Mouse (Mus musculus) layer of hippocampus, adult 8-10 months (tissue): Measurements from ENCODE around the gene Nlrp3. TPM values are rescaled to one million over a fixed set of nuclear protein-coding genes. Genes with fewer than 3 reads are reported as not detected.

Source experiments
- DNase-seq, 2 experiments: peaks; one replicate each; pipeline ENCODE4 v3.0.0; 2022; ENCODE audit warnings: low spot score in 2 of 2
- total RNA-seq, 4 experiments: library from RNA; stranded (reverse); gene quantifications; 2 replicates each; pipeline ENCODE4 v1.2.4; 2022

The Nlrp3 gene
- total RNA-seq, result 1 to 10 TPM in 3 of 4 experiments, under 1 TPM in 1; 0.98 to 5.6 (median 2.3) TPM

GRCm38 (mm10) chr11:59541324-59541723 lies at the start of gene Nlrp3:
Nlrp3 (plus strand) TSS chr11:59541568.
- no peak for DNase-seq

DNA sequence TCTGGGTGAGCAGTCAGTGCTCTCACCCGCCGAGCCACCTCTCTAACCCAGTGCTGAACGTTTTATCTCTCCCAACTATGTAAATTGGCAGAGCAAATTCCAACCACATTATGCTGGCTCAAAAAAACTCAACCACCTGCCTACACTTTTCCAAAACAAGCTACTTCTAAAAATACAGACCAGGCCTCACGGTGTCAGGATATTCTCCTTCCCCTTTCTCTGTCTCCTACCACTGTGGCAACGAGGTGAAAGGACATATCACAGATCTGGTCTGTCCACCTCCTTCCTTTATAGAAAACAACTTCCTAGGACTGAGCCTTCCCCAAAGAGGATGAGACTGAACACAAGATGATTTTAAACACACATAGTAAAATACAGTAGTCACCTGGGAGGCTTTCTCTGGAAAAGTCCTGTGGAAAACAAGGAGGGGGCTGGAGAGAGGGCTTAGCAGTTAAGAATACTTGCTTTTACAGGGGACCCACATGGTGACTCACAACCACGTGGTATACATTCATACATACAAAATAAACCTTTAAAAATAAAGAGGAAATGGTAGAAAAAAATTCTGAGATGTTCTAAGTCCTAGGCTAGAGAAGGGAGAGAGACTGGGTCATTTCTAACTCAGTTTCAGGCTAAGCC lies 44.6 kb upstream of the Nlrp3 start:
- no peak for DNase-seq

GRCm38 (mm10) chr11:59497747-59498146 lies 43.6 kb upstream of the Nlrp3 start:
- DNase-seq, result no peak

GRCm38 (mm10) chr11:59501978-59502700 lies 39.2 kb upstream of the Nlrp3 start:
- no peak for DNase-seq

DNA sequence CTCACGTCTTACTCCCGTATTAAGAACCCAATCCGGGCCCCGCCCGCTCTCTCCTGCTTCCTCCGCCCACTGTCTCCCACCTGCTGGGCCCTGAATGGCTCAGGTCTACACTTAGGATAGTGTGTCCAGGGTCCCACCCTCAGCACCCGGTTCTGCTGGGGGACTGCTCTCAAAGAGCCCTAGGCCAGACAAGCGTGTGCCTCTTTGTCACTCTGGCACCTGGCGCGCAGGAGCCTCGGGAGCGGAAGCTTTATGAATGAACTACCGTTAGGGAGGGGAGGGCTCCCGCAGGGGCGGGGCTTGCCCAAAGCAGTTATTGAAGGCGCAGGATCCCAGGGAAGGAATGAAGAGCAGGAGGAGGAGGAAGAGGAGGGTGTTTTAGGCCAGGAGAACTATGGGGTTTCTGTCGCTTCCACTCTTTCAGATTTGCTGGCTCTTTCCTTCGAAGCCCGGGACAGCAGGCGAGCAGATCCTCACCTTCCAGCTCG lies 36.0 kb upstream of the Nlrp3 start:
- peak; percentile 39 to 44 for DNase-seq

GRCm38 (mm10) chr11:59505839-59506712 lies 35.3 kb upstream of the Nlrp3 start:
- peak; percentile 51 to 56 for DNase-seq

DNA sequence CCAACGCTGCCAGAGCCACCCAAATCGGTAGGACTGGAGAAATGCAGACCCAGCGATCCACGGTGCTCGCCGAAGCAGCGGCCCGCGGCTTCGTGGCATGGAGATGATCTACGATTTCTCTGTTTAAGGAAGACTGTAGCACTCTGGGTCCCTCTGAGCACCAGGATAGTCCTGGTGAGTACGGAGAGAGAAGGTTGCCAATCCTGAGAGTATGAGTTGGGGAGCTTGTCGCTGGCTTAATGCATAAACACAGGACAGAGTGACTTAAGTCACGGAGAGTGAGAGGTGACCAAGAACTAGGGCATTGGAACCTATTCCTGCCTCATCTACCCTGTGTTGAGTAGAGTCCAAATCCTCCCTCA lies 34.7 kb upstream of the Nlrp3 start:
- DNase-seq, result no peak

GRCm38 (mm10) chr11:59511558-59511957 lies 29.8 kb upstream of the Nlrp3 start:
- DNase-seq, result no peak

DNA sequence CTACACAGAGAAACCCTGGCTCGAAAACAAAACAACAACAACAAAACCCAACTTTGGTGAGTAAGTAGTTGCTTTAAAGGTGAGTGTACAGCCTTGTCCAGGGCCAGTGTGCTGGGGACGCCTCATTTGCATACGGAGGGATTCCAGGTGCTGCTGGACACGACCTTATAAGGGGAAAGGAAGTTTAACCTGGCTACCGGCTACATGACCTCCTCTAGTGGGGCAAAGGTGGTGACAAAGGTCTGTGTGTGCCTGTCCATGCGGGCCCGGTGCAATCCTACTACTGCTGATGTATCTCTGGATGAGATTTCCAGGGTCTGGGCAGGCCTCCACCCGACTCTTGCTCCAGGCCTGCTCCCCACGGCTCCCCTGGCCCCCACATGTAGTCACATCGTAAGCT lies 28.6 kb upstream of the Nlrp3 start:
- no peak for DNase-seq

DNA sequence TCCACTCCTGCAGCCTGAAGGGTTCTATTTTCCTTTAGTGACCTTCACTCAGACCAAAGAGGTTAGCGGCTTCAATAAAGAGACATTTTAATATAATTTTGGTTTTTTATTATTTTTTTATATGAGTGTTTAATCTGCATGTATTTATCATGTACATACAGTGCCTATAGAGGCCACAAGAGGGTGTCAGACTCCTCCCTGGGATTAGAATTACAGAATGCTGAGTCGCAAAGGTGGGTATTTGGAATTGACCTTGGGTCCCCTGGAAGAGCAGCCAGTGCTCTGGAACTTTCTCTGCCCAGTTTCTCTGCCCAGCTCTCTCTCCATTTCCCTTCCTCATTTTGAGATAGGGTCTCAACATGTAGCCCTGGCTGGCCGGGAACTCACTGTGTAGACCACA lies 27.8 kb upstream of the Nlrp3 start:
- no peak for DNase-seq

DNA sequence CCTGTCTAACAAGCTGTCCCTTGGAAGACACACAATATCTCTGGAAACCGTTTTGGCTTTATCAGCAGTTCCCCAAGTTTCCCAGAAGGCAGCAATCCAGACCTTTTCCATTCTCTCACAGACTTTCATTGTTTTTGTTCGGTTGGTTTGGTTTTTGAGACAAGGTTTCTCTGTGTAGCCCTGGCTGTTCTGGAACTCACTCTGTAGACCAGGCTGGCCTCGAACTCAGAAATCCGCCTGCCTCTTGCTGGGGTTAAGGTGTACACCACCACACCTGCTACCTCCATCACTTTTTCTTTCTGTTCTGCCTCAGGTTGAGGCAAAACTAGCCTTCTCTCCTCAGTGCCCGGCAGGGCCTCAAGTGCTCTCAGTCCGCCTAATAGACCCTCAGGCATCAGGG lies 27.0 kb upstream of the Nlrp3 start:
- no peak for DNase-seq

- no peak for DNase-seq
Observed at GRCm38 (mm10) chr11:59514789-59515188, 26.6 kb upstream of the Nlrp3 start.

GRCm38 (mm10) chr11:59517441-59517840 lies 23.9 kb upstream of the Nlrp3 start:
- no peak for DNase-seq

DNA sequence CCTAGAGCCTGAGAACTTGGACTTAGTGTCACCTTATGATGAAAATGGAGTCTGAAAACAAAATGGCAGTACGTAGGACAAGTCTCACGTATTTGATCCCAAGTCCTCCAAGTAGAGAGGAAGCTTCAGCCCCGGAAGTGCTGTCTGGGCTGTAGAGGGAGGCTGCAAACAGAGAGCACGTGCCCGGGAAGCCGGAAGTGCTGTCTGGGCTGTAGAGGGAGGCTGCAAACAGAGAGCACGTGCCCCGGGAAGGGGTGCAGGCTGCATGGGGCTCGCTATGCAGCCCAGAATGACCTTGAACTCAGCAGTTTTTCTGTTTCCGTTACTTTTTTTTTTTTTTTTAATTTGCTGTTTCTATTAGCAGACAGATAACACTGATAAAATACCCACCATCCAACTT lies 23.1 kb upstream of the Nlrp3 start:
- DNase-seq, result no peak

- DNase-seq, result no peak
Observed at GRCm38 (mm10) chr11:59519741-59520495, 21.4 kb upstream of the Nlrp3 start.

DNA sequence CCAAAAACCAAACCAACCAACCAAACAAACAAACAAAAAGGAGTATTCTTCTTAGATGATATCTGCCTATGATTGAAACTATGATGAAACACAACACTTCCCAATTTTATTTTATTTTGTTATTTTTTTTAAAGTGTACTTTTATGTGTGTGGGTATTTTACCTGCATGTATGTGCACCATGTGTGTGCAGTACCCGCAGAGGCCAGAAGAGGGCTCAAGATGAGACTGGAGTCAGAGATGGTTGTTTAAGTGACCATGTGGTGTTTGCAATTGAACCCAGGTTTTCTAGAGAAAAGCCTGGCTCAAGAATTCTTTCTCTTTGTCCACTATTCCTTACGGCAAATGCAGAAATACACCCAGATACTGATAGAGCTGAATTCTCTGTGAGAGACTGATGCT lies 17.2 kb upstream of the Nlrp3 start:
- DNase-seq, result no peak

GRCm38 (mm10) chr11:59525237-59525636 lies 16.1 kb upstream of the Nlrp3 start:
- DNase-seq, result peak; percentile 60 to 87

DNA sequence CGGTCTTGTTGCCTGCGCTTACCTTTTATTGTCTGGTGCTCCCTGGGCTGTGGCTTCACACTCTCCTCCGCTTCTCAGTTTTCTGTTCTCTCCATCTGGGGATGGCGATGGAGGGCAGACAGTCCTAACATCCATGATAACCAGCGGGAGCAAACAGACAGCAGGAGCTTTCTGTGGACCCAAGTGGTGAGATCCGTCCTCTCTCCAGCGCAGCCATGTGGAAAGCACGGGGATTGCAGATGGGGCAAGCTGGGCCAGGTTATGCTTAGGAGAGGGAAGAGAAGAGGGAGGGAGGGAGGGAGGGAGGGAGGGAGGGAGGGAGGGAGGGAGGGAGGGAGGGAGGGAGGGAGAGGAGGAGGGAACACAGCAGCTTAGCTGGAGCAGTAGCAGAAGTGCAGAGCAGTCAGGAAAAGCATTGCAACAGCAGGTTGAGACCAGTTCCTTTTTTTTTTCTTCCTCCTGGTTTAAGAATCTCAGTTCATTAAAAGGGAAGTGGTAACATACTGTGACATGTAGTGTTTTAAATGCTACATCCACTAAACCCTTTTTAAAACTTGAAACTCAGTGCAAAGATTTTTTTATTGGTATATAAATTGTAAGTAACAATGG lies 14.8 kb upstream of the Nlrp3 start, which contains the start of gene Zkscan17:
Zkscan17 (minus strand) TSS at position 280 of the 609 bp plus-strand sequence.
- DNase-seq, result no peak

GRCm38 (mm10) chr11:59530221-59530620 lies 11.1 kb upstream of the Nlrp3 start:
- no peak for DNase-seq

DNA sequence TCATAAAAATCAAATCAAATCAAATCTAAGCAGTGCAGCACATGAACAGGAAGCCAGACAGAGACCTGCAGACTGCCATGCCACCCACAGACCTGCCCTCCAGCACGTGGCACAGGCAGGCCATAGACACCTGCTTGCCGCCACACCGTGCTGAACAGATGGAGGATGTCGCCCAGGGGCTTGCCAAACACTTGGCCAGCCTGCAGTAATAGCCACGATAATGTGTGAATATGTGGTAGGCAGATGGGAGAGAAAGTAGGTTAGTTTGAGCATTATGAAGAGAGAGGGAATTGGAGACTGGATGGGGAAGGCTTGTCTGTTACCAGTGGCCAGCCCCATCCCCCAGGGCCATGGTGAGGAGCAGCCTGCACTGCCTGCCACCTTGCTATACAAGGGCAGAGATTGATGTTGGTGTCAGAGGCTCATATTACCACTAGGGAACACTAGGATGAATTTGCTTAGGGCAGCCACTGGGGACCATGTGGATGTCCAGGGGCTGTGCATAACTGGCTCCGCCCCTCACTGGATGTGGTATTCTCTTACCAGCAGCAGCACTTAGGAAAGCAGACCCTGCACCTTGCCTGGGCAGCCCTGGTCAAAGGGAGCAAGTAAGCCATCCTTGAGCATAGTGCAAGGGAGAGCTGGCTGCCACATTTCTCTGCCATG lies 10.4 kb upstream of the Nlrp3 start:
- DNase-seq, result peak in 1 of 2 experiments; percentile 22
